Mouse (Mus musculus) granulocyte monocyte progenitor cell, adult 5-6 weeks (primary cell): ENCODE results near the gene Tcaf2. TPM values are rescaled to one million over a fixed set of nuclear protein-coding genes. Genes with fewer than 3 reads are reported as not detected.

Experiments
- ATAC-seq: replicated peaks from 2 replicates; pipeline ENCODE4 v1.8.0; 2016; ENCODE audit warnings: mild to moderate bottlenecking, moderate TSS enrichment, inconsistent platforms; ENCODE audit not compliant: poor library complexity, severe bottlenecking
- total RNA-seq, 2 experiments: library from RNA; stranded (forward) in 1 of 2; stranded (reverse) in 1 of 2; fragments of 200-712, 200-1000 nt in 1 of 2; fragments of >200 nt in 1 of 2; fragmentation: Nextera tagmentation in 1 of 2; gene quantifications; 2 replicates each; pipeline ENCODE4 v1.2.3; 2014 to 2017

Tcaf2 gene
- total RNA-seq, 2 experiments from 2014 or later: not detected

- ATAC-seq: no peak
These were observed 66.4 kb downstream of the Tcaf2 start for GRCm38 (mm10) chr6:42578678-42579077.

DNA sequence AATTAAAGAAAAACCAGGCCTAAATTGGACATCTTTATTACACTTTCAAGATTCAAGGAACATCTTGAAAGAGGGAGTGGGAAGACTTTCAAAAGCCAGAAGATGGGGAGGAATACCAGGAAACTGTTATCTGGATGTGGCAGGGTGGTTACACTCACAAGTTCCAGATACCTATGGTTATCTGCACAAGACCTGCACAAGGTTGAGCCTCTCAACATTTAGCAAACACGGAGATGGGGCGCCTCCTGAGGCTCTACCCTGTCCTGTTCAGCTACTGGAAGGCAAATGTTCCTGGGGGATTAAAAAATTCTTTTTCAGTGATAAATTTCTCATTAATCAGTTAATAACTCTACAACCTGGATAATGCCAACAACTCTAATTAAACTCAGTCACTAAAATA, 67.6 kb downstream of the Tcaf2 start:
- ATAC-seq: no peak

Other genes with a start within 250 kb of the Tcaf2 start
- 1.6 TPM in 1 of 2 replicates, not detected in the other for gene Tas2r143, start 245.0 kb downstream of the Tcaf2 start, total RNA-seq (2014; fragmentation: Nextera tagmentation)
- not detected in 2 replicates for gene Tas2r143, start 245.0 kb downstream of the Tcaf2 start, total RNA-seq (2017)
- gene Tas2r135, start 239.8 kb downstream of the Tcaf2 start, total RNA-seq (2014; fragmentation: Nextera tagmentation): not detected in 2 replicates
- gene Tas2r135, start 239.8 kb downstream of the Tcaf2 start, total RNA-seq (2017): not detected in 2 replicates
- gene Tas2r126, start 210.7 kb downstream of the Tcaf2 start, total RNA-seq (2014; fragmentation: Nextera tagmentation): not detected in 2 replicates
- not detected in 2 replicates for gene Tas2r126, start 210.7 kb downstream of the Tcaf2 start, total RNA-seq (2017)
- gene Olfr458, start 180.1 kb downstream of the Tcaf2 start, total RNA-seq (2014; fragmentation: Nextera tagmentation): not detected in 2 replicates
- gene Olfr458, start 180.1 kb downstream of the Tcaf2 start, total RNA-seq (2017): not detected in 2 replicates
- not detected in 2 replicates for gene Olfr457, start 168.9 kb downstream of the Tcaf2 start, total RNA-seq (2014; fragmentation: Nextera tagmentation)
- gene Olfr457, start 168.9 kb downstream of the Tcaf2 start, total RNA-seq (2017): not detected in 2 replicates
- not detected in 2 replicates for gene Olfr456, start 158.0 kb downstream of the Tcaf2 start, total RNA-seq (2014; fragmentation: Nextera tagmentation)
- not detected in 2 replicates for gene Olfr456, start 158.0 kb downstream of the Tcaf2 start, total RNA-seq (2017)
- gene Olfr455, start 97.7 kb downstream of the Tcaf2 start, total RNA-seq (2014; fragmentation: Nextera tagmentation): not detected in 2 replicates
- not detected in 2 replicates for gene Olfr455, start 97.7 kb downstream of the Tcaf2 start, total RNA-seq (2017)
- not detected in 2 replicates for gene Tcaf3, start 47.6 kb downstream of the Tcaf2 start, total RNA-seq (2014; fragmentation: Nextera tagmentation)
- gene Tcaf3, start 47.6 kb downstream of the Tcaf2 start, total RNA-seq (2017): not detected in 2 replicates
- gene Tcaf1, start 64.8 kb upstream of the Tcaf2 start, total RNA-seq (2014; fragmentation: Nextera tagmentation): 0.47 TPM in 1 of 2 replicates, not detected in the other
- gene Tcaf1, start 64.8 kb upstream of the Tcaf2 start, total RNA-seq (2017): 0.13 and 0.46 TPM in 2 replicates
- not detected in 2 replicates for gene Olfr453, start 94.1 kb upstream of the Tcaf2 start, total RNA-seq (2014; fragmentation: Nextera tagmentation)
- gene Olfr453, start 94.1 kb upstream of the Tcaf2 start, total RNA-seq (2017): not detected in 2 replicates
- not detected in 2 replicates for gene Olfr38, start 111.2 kb upstream of the Tcaf2 start, total RNA-seq (2014; fragmentation: Nextera tagmentation)
- not detected in 2 replicates for gene Olfr38, start 111.2 kb upstream of the Tcaf2 start, total RNA-seq (2017)
- not detected in 2 replicates for gene Olfr452, start 139.8 kb upstream of the Tcaf2 start, total RNA-seq (2014; fragmentation: Nextera tagmentation)
- not detected in 2 replicates for gene Olfr452, start 139.8 kb upstream of the Tcaf2 start, total RNA-seq (2017)
- gene Olfr450, start 166.7 kb upstream of the Tcaf2 start, total RNA-seq (2014; fragmentation: Nextera tagmentation): not detected in 2 replicates
- gene Olfr450, start 166.7 kb upstream of the Tcaf2 start, total RNA-seq (2017): not detected in 2 replicates
- gene Olfr449, start 189.1 kb upstream of the Tcaf2 start, total RNA-seq (2014; fragmentation: Nextera tagmentation): not detected in 2 replicates
- not detected in 2 replicates for gene Olfr449, start 189.1 kb upstream of the Tcaf2 start, total RNA-seq (2017)
- not detected in 2 replicates for gene Olfr448, start 245.2 kb upstream of the Tcaf2 start, total RNA-seq (2014; fragmentation: Nextera tagmentation)
- gene Olfr448, start 245.2 kb upstream of the Tcaf2 start, total RNA-seq (2017): not detected in 2 replicates